Mouse (Mus musculus) heart, adult 2 months (tissue): ENCODE measurements around the gene Cdhr5.

ENCODE experiments used
- CTCF ChIP-seq: fragments of 200-600 bp; IDR thresholded peaks from 2 replicates; pipeline ENCODE4 v1.8.1; 2022; ENCODE audit warnings: antibody characterized with exemption, mild to moderate bottlenecking, moderate library complexity
- POLR2A ChIP-seq: fragments of 200-500 bp; IDR thresholded peaks from 2 replicates; pipeline ENCODE4 v1.6.1; 2011; ENCODE audit warnings: mild to moderate bottlenecking, low read depth, low read length, control low read depth; ENCODE audit not compliant: insufficient read depth

DNA sequence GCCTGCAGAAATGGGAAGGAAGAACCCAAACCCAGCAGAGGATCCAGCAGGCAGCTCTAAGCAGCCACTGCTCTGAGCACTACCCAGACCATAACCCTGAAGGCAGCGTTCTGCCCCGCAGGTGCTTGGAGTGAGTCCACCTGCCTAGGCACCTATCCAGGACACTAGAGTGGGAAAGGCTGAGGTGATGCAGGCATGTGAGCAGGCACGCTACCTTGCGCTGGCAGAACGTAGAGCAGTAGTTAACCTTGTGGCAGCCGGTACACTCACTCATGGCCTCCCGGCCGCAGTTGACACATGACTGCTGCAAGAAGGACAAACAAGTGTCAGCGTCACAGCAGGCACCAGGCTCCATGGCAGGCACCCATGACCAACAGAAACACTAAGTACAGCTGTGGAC is 24.8 kb upstream of the Cdhr5 start:
- TF ChIP-seq CTCF (no peak), POLR2A (no peak)
